Mouse (Mus musculus): ENCODE results near the gene H2-Q10. TPM values are rescaled to one million over a fixed set of nuclear protein-coding genes. Genes with fewer than 3 reads are reported as not detected.

Gene H2-Q10
- polyA plus RNA-seq, 1 experiment = 2.0 TPM

DNA sequence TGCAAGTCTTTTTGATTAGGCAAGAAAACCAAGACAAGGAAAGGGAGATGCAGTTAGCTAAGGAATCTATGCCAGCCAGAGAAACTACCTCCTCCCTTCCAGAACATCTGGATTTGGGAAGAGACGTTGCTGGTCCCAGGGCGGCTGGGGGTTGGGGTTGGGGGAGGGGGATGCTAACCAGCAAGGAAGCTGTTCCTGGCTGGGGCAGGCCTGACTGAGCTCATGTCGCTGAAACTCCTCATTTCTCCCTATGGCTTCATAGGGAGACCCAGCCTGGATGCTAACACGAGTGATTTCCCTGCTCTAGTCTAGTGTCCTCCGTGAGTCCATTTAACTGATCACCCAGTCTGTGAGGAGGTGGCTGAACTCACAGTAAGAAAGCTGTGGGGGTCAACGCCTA, 32.3 kb downstream of the H2-Q10 start:
- no peaks in the 10 kb centered on the region for H3K27me3 ChIP-seq (ENCODE audit: control insufficient read depth, insufficient read depth, low read length, poor library complexity, severe bottlenecking)
- peak overlapping the region; percentile 27 for H3K9ac ChIP-seq (ENCODE audit: low read depth, poor library complexity, severe bottlenecking)
- H3K27ac ChIP-seq (ENCODE audit: insufficient read depth, low read length) = peak overlapping the region; percentile 95

DNA sequence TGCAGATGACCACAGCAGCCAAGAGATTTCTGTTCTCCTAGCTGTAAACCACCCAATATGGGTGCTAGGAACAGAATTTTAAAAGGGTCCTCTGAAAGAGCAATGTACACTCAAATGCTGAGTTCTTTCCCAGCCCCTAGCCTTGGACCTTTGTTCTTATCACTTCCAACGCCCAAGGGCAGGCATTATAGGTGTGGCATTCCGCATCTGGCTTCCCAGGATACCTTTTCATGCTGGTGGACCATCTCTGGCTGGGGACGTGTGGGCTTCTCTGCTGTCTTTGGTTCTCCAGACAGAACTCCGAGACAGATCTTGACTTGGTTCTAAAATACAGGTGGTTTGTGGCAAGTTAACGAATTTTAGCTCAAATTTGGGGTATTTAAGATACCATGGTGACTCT, 32.9 kb downstream of the H2-Q10 start:
- Histone ChIP-seq H3K36me3 (ENCODE audit: control insufficient read depth, insufficient read depth, low read length, poor library complexity, severe bottlenecking) (no peaks in the 10 kb centered on the region), H3K4me1 (ENCODE audit: control insufficient read depth, insufficient read depth, low read length) (peaks cover 8% of the 10 kb centered on the region), H3K4me3 (ENCODE audit: low read depth, low read length) (no peak overlapping the region), H3K27me3 (ENCODE audit: control insufficient read depth, insufficient read depth, low read length, poor library complexity, severe bottlenecking) (no peaks in the 10 kb centered on the region), H3K9ac (ENCODE audit: low read depth, poor library complexity, severe bottlenecking) (peak overlapping the region; percentile 27; the same call in 1 of the 2 replicates), H3K27ac (ENCODE audit: insufficient read depth, low read length) (peak overlapping the region; percentile 95), H3K9me3 (replicated peaks; ENCODE audit: control insufficient read depth, insufficient read depth, low read length, poor library complexity, severe bottlenecking) (no peaks in the 10 kb centered on the region)
- TF ChIP-seq CTCF (IDR thresholded peaks at IDR 0.05; ENCODE audit: low read depth, low read length) = no peak
- peak; percentile 95 for TF ChIP-seq EP300 (IDR thresholded peaks at IDR 0.05; ENCODE audit: insufficient read depth, low read depth, low read length)

More for the DNA sequence above, 32.3 kb downstream of the H2-Q10 start:
- Histone ChIP-seq H3K36me3 (ENCODE audit: control insufficient read depth, insufficient read depth, low read length, poor library complexity, severe bottlenecking) (no peaks in the 10 kb centered on the region), H3K4me3 (ENCODE audit: low read depth, low read length) (peak overlapping the region; percentile 5; the same call in 1 of the 2 replicates), H3K9me3 (replicated peaks; ENCODE audit: control insufficient read depth, insufficient read depth, low read length, poor library complexity, severe bottlenecking) (no peaks in the 10 kb centered on the region), H3K4me1 (ENCODE audit: control insufficient read depth, insufficient read depth, low read length) (peaks cover 8% of the 10 kb centered on the region)
- TF ChIP-seq EP300 (IDR thresholded peaks at IDR 0.05; ENCODE audit: insufficient read depth, low read depth, low read length) (peak; percentile 54; the same call in 1 of the 2 replicates), CTCF (IDR thresholded peaks at IDR 0.05; ENCODE audit: low read depth, low read length) (no peak), POLR2A (IDR thresholded peaks at IDR 0.05; ENCODE audit: insufficient read depth, low read length) (no peak)

DNA sequence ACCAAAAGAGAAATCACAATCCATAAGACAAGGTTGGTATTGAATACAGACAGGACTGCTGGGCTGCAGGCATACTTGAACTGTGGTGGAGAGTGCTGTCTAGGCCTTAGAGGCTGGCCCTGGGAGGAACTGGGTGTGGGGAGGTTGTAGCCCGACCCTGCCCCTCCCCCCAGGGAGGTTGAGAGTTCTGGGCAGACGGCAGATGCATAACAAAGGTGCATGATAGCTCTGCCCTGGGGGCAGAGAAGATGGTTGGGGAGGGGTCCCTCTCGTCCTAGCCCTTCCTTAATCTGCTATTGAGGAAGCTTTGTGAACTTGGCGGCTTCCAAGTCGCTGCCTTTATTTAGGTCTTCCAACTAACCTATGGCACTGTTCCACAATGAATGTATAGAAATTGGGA, 34.0 kb downstream of the H2-Q10 start:
- H3K27ac ChIP-seq (ENCODE audit: insufficient read depth, low read length) = peak overlapping the region; percentile 99
- H3K4me3 ChIP-seq (ENCODE audit: low read depth, low read length) = peak overlapping the region; percentile 7; the same call in 1 of the 2 replicates
- H3K36me3 ChIP-seq (ENCODE audit: control insufficient read depth, insufficient read depth, low read length, poor library complexity, severe bottlenecking) = peaks cover 3% of the 10 kb centered on the region; the same call in 1 of the 2 replicates
- peaks cover 6% of the 10 kb centered on the region for H3K4me1 ChIP-seq (ENCODE audit: control insufficient read depth, insufficient read depth, low read length)
- H3K9ac ChIP-seq (ENCODE audit: low read depth, poor library complexity, severe bottlenecking) = peak overlapping the region; percentile 75
- TF ChIP-seq EP300 (IDR thresholded peaks at IDR 0.05; ENCODE audit: insufficient read depth, low read depth, low read length) (peak; percentile 100), CTCF (IDR thresholded peaks at IDR 0.05; ENCODE audit: low read depth, low read length) (no peak), POLR2A (IDR thresholded peaks at IDR 0.05; ENCODE audit: insufficient read depth, low read length) (peak; percentile 37)
- H3K27me3 ChIP-seq (ENCODE audit: control insufficient read depth, insufficient read depth, low read length, poor library complexity, severe bottlenecking) = no peaks in the 10 kb centered on the region
- H3K9me3 ChIP-seq (replicated peaks; ENCODE audit: control insufficient read depth, insufficient read depth, low read length, poor library complexity, severe bottlenecking) = no peaks in the 10 kb centered on the region

DNA sequence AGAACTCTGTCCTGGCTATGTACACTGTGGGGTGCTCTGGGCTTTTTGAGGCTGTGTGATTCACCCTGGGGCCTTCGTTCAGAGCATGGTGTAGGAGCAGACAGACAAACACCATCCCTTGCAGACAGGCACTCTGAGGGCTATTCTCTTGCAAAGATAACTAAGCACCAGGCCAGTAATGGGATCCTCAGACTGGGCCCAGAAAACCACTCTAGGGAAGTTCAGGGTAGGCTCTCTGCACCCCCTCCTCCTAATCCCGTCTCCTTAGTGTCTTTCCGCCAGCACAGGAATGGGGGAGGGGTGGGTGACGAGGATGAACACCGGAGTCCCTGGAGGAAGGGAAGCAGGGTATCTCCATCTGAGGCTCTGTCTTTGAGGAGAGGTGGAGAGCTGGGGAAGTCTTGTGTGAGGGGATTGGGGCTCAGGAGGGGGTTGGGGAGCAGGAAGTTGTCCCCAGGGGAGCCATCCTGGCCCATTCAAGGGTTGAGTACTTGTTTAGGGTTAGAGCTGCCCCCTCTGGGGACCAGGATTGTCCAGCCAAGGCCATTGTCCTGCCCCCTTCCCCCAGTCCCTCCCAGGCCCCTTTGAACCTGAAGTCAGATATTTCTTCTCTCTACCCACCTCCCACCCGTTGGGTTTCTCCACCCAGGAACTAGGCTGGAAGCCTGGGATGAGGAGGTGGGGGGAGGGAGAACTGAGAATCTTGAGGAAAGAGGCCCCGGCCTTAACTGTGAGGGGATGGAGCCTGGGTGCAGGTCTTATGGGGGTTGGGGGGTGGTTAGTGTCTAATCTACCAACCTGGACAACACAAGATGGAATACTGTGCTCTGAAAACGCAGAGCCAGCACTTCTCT, 35.0 kb downstream of the H2-Q10 start:
- TF ChIP-seq EP300 (IDR thresholded peaks at IDR 0.05; ENCODE audit: insufficient read depth, low read depth, low read length) (peak; percentile 95), POLR2A (IDR thresholded peaks at IDR 0.05; ENCODE audit: insufficient read depth, low read length) (no peak)
- Histone ChIP-seq H3K27me3 (ENCODE audit: control insufficient read depth, insufficient read depth, low read length, poor library complexity, severe bottlenecking) (no peaks in the 10 kb centered on the region), H3K36me3 (ENCODE audit: control insufficient read depth, insufficient read depth, low read length, poor library complexity, severe bottlenecking) (peaks cover 5% of the 10 kb centered on the region; the same call in 1 of the 2 replicates), H3K9me3 (replicated peaks; ENCODE audit: control insufficient read depth, insufficient read depth, low read length, poor library complexity, severe bottlenecking) (no peaks in the 10 kb centered on the region), H3K4me3 (ENCODE audit: low read depth, low read length) (peak overlapping the region; percentile 97), H3K4me1 (ENCODE audit: control insufficient read depth, insufficient read depth, low read length) (peaks cover 6% of the 10 kb centered on the region), H3K9ac (ENCODE audit: low read depth, poor library complexity, severe bottlenecking) (peak overlapping the region; percentile 75), H3K27ac (ENCODE audit: insufficient read depth, low read length) (peak overlapping the region; percentile 99)

DNA sequence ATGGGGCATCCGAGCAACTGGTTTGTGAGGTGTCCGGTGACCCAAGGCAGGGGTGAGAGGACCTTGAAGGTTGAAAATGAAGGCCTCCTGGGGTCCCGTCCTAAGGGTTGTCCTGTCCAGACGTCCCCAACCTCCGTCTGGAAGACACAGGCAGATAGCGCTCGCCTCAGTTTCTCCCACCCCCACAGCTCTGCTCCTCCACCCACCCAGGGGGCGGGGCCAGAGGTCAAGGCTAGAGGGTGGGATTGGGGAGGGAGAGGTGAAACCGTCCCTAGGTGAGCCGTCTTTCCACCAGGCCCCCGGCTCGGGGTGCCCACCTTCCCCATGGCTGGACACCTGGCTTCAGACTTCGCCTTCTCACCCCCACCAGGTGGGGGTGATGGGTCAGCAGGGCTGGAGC, 35.9 kb downstream of the H2-Q10 start, which contains the start of gene Pou5f1:
Gene Pou5f1, plus strand, starts transcription at position 243 of the 400 bp plus-strand sequence.
- H3K9me3 ChIP-seq (replicated peaks; ENCODE audit: control insufficient read depth, insufficient read depth, low read length, poor library complexity, severe bottlenecking) = no peaks in the 10 kb centered on the region
- peaks cover 7% of the 10 kb centered on the region for H3K36me3 ChIP-seq (ENCODE audit: control insufficient read depth, insufficient read depth, low read length, poor library complexity, severe bottlenecking)
- H3K27ac ChIP-seq (ENCODE audit: insufficient read depth, low read length) = peak within 1 kb of the TSS; percentile 99
- no peaks in the 10 kb centered on the region for H3K27me3 ChIP-seq (ENCODE audit: control insufficient read depth, insufficient read depth, low read length, poor library complexity, severe bottlenecking)
- peak within 1 kb of the TSS; percentile 75 for H3K9ac ChIP-seq (ENCODE audit: low read depth, poor library complexity, severe bottlenecking)
- H3K4me1 ChIP-seq (ENCODE audit: control insufficient read depth, insufficient read depth, low read length) = peaks cover 4% of the 10 kb centered on the region
- TF ChIP-seq POLR2A (IDR thresholded peaks at IDR 0.05; ENCODE audit: insufficient read depth, low read length) (peak; percentile 48), EP300 (IDR thresholded peaks at IDR 0.05; ENCODE audit: insufficient read depth, low read depth, low read length) (peak; percentile 86; the same call in 1 of the 2 replicates), CTCF (IDR thresholded peaks at IDR 0.05; ENCODE audit: low read depth, low read length) (no peak)
- H3K4me3 ChIP-seq (ENCODE audit: low read depth, low read length) = peak within 1 kb of the TSS; percentile 97

DNA sequence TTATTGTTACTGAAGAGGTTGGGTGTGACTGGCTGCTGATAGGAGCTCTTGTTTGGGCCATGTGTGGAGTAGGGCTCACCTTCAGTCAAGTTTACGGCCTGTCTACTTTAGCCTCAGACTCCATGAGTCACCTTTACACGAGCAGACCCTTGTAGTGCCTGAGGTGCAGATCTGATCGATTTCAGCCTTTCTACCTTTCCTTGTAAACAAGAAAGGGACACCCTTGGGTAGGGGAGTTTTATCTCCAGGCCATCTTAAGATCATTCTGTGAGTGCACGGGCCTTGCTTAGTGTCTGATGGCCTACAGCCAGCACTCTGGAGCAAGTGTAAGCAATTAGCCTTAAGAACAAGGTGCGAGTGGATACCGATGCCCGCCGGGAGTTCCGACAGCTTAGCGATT, 37.0 kb downstream of the H2-Q10 start:
- Histone ChIP-seq H3K27me3 (ENCODE audit: control insufficient read depth, insufficient read depth, low read length, poor library complexity, severe bottlenecking) (no peaks in the 10 kb centered on the region), H3K4me1 (ENCODE audit: control insufficient read depth, insufficient read depth, low read length) (peaks cover 3% of the 10 kb centered on the region)
- TF ChIP-seq EP300 (IDR thresholded peaks at IDR 0.05; ENCODE audit: insufficient read depth, low read depth, low read length) (no peak), POLR2A (IDR thresholded peaks at IDR 0.05; ENCODE audit: insufficient read depth, low read length) (no peak), CTCF (IDR thresholded peaks at IDR 0.05; ENCODE audit: low read depth, low read length) (no peak)

More for the DNA sequence above, 37.0 kb downstream of the H2-Q10 start:
- Histone ChIP-seq H3K4me3 (ENCODE audit: low read depth, low read length) (peak overlapping the region; percentile 97), H3K36me3 (ENCODE audit: control insufficient read depth, insufficient read depth, low read length, poor library complexity, severe bottlenecking) (peaks cover 17% of the 10 kb centered on the region), H3K27ac (ENCODE audit: insufficient read depth, low read length) (peak overlapping the region; percentile 74), H3K9ac (ENCODE audit: low read depth, poor library complexity, severe bottlenecking) (peak overlapping the region; percentile 75), H3K9me3 (replicated peaks; ENCODE audit: control insufficient read depth, insufficient read depth, low read length, poor library complexity, severe bottlenecking) (no peaks in the 10 kb centered on the region)

Data from ES-Bruce4 (cell line).